Mouse (Mus musculus) kidney, adult 9 months (tissue): ENCODE data around the gene Tenm4.

ENCODE experiments used
- DNase-seq: peaks from one replicate; pipeline ENCODE4 v3.0.0; 2022

Gene Tenm4

GRCm38 (mm10) chr7:96204809-96205350, 33.8 kb downstream of the Tenm4 start:
- DNase-seq, result no peak

DNA sequence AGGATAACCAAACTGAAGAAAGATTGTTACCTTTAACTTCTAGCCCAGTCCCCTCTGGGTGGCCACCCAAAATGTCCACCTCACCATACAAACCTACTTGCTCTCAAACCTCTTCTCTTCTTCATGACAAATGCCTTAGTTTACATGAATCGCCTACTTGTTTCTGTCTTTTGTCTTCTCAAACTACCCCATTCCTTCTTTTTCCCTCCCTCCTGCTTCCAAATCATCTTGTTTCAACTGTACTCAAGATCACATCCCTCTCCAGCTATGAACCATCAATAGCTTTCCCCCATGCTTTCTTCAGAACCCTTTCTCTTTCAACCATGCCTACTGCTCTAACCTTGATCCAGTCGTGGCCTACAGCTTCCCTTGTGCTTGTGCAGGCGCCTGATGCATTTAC, 36.0 kb downstream of the Tenm4 start:
- DNase-seq, result no peak

DNA sequence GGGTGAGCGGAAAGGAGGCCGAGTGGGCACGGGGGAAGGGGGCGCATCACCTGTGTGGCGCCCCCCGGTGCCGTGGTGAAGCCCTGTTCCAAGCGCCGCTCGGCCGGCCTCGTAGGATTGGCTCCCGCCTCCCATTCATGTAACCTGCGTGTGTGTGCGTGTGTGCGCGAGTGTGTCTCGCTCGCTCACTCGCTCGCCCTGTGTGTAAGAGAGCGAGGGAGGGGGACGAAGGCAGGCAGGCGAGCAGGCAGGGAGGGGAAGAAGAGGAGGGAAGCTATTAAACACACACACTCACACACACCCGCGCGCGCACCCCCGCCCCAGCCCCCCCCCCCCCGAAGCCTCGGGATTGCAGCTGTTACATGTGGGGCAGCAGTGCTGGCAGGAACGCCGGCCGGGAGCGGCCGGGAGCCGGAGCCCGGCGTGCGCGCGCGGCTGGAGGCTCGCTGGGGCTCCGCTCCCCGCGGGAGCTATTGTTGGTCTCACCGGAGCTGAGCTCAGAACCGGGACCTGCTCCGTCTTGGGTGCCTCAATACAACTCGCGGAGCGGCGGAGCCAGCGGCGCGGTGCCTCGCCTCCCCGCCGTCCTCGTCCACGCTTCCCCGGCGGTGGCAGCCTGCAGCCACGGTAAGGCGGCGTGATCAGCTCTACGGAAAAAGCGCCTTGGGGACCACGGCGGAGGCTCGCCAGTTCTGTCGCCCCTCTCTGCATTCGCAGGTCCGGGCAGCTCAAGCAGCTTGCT, 38.9 kb downstream of the Tenm4 start:
- DNase-seq, result peak; percentile 31

DNA sequence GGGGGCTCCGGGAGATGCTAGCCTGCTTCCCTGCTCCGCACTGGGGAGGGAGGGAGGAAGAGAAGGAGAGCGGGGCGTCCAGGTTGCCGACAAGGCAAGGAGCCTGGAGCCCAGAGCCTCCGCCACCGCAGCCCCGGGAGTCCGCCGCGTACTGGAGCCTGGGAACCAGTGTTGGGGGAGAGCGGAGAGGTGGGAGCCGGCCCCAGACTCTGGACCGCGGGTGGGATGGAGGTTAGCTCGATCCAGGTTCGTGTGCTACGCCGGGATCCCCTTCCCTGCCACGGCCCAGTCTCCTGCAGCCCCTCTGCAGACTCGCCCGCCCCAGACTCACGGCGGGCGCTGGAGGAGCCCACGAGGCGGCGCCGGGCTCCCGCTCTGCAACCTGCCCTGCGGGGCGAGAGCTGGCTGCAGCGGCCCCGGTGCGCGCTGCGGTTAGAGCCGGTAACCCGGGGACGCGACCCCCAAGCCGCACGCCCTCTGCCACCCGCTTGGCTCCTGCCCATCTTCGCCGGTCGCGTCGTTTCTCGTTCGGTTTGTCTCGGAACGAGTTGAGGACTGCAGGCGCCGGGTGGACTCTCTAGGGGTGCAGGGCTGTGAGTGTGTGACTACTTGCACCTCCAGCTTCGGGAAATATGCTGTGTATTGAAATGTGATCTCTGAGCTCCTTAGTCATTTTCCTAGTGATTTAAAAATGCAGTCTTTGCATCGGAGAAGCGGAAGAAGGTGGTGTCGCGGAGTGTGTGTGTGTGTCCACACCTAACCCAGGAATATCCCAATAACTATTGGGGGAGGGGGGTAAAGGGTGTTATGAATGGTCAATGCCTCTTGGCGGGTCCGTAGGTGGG, 39.7 kb downstream of the Tenm4 start:
- DNase-seq, result peak; percentile 15

- DNase-seq, result no peak
Measured at GRCm38 (mm10) chr7:96211618-96212021, 40.6 kb downstream of the Tenm4 start.

- DNase-seq, result no peak
Measured at GRCm38 (mm10) chr7:96212224-96212591, 41.2 kb downstream of the Tenm4 start.

GRCm38 (mm10) chr7:96212592-96213541, 41.8 kb downstream of the Tenm4 start:
- DNase-seq, result peak; percentile 33

DNA sequence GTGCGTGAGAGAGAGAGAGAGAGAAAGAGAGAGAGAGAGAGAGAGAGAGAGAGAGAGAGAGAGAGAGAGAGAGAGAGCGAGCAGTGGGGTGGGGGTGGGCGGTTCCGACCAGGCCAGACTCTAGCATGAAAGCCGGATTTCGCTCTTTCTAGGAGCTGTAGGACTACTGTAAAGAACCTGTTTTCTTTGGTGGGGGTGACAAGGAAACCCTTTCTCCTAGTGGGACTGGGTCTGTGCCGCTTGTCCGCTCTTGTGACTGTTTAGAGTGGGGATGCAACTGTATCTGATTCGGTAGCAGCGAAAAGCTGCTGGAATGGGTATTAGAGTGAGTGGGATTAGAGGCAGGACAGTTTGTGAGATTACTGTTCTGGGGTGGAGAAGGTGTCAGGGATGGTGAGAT, 42.7 kb downstream of the Tenm4 start:
- DNase-seq, result no peak

DNA sequence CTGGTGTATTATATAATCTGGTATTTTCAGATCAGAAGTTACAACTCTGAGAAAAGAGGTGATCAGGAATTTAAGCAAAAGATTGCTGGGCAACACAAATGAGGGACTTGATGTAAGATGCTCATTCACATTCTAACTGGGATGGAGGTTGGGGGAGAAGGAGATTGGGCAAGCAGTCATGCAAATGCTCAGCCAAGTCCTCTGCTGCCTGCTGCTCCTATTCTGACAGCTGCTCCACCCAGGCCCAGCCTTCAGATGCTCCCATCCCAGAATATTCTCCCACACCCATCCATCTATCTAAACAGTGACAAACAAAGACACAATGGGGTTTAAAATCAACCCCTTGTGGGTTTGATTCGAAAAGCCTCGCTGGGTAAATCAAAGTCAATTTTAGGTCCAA, 43.8 kb downstream of the Tenm4 start:
- DNase-seq, result no peak

GRCm38 (mm10) chr7:96215894-96216509, 45.0 kb downstream of the Tenm4 start:
- no peak for DNase-seq

DNA sequence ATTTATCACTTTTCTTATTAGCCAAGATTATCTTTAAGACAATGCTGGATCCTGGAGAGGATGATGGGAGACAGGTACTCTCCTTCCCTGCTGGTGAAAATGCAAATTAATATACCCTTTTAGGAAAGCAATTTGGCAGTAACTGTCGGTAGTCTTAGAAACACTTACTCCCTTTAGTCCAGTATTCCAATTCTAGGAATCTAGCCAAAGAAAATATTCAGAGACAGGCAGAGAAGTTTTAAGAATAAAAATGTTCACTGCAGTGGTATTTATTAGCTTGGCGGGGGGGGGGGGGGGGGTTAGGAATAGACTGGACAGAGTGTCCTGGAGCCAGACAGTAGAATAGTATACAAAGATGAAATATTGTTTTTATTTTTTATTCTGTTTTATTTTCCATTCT, 48.3 kb downstream of the Tenm4 start:
- no peak for DNase-seq

- DNase-seq, result no peak
Measured at GRCm38 (mm10) chr7:96220647-96221046, 49.6 kb downstream of the Tenm4 start.

DNA sequence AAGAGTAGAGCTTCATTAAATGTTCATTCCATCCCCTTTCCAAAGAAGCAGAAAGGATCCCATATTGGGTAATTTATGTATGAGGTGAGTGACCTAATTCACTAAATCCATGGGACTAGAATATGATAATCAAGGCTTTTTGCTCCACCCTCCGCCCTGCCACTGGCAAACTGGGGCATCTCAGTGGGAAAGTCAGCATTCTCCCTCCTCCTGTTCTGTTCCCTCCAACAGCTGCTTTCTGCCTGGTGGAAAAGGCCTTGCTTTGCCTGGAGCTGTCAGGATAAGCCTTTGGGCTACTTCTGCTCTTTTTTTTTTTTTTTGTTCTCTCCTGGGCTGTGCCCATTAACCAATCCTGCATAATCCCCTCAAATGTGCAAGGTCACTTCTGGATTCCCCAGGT, 51.5 kb downstream of the Tenm4 start:
- DNase-seq, result no peak

DNA sequence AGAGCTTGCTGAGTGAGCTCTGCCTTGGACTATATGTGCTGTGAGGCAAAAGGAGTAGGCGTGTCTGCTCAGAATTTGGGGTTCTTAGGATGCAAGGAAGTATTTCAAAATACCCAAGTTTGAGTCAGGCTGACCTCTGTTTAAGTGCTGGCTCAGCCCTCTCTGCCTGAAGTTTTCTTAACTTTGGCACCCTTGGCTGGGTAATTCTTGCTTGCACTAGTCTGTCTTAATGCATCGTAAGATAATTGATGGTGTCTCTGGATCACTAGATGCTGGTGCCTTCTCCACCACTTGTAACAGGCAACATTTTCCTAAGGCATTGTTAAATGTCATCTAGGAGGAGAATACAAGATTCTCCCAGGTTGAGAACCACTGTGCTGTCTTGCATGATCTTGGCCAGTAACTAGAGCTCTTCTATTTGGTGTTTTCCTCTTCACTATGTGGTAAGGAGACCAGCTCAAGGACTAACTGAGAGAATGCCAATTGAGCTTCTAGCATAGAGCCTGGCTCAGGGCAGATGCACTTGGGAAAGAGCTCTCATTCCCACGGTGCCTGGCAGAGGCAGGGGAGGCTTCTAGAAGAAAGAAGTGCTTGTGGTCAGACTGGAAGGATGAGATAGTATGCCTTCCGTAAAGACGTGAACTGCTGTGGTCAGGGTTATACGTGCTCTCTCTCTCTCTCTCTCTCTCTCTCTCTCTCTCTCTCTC, 57.7 kb downstream of the Tenm4 start:
- DNase-seq, result no peak

DNA sequence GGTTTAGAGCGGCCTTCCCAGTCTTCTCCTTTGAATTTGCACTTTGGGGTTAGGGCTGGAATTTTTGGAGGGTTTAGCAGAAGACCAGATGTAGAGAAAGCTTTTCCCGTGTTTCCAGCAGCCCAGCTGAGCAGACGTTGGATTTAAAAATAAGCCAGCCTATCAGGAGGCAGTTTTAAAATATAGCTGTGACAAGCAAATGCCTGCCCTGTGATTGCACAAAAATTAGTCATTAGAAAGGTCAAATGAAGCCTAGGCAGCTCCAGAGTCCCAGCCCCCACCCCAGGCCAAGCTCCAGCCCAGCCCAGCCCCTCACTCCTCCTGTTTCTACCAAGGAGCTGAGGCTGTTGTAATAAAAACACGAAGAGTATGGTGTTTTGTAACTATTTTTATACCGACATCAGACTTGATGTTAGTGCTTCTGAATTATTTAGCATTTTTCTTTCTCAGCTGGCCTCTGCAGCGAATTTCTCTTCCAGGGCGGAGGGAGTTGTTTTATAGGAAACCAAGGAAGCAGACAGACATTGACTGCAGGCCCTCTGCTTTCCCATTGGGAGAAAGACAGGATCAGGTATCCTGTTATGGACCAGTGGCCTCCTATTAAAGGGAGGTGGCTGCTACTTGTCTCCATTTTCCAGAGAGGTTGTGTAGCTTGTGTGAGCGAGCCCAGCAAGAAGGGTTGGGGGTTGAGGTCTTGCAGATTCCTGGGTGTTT, 59.1 kb downstream of the Tenm4 start:
- DNase-seq, result no peak

DNA sequence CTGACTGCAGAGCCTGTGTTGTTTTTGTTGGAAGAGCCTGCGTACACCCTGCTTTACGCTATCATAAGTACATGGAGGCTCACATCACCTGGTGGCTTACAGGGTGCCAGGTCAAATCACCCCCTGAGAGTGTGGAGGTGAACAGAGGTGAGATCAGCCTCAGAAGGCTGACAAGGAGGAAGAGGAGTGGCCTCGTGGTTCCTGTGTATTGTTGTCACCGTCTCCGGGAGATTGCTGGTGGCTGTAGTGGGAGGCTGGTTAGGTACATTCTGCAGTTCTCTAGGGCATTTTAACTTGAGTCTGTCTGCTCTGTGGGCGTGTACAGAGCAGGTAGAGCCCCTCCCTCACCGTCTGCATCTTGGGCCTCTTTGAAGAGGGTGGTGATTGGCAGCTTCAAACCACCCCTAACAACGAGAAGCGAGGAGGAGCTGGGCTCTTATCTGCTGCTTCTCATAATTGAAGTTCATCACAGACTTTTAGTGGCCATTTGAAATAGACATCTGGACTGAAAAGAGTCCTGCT, 59.7 kb downstream of the Tenm4 start:
- no peak for DNase-seq

- DNase-seq, result no peak
Measured at GRCm38 (mm10) chr7:96235847-96236246, 64.8 kb downstream of the Tenm4 start.

GRCm38 (mm10) chr7:96240661-96241060, 69.6 kb downstream of the Tenm4 start:
- no peak for DNase-seq

DNA sequence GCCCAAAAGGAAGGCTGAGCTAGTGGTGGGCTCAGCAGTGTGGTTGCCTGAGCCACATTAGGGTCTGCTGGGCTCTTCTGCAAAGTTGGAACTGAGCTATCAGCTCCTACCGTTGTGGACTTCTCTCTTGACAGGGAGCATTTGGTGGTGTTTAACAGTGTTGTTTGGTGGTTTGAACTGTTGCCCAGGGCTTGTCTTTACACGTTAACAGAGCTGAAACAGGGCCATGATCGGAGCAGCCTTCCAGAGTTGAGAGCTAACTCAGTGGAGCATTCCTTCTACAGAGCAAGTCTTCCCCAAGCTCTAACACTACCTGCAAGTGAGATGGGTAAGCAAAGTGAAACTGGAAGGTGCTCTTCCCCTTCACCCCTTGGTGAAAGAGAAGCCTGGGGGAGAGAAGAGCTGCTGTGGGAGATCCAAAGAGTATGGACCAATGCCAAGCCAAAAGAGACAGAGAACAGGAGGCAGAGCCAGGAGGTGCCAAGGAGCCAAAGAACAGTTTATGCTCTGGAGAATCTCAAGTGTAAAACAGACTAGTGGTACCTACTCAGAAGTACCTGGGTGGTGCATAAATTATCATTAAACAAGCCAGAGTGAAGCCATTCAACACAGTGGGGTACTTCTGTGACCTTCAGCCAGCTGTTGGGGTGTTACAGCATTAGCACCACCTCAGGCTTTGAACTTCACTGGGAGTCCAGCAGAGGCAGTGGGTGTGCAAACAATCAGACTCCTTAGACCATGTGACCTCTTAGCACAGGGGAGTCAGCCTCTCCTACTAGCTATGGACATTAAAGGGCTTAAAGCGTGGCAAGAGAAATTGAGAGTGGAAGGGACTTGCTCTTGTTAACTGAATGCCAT, 71.5 kb downstream of the Tenm4 start:
- DNase-seq, result peak; percentile 69

DNA sequence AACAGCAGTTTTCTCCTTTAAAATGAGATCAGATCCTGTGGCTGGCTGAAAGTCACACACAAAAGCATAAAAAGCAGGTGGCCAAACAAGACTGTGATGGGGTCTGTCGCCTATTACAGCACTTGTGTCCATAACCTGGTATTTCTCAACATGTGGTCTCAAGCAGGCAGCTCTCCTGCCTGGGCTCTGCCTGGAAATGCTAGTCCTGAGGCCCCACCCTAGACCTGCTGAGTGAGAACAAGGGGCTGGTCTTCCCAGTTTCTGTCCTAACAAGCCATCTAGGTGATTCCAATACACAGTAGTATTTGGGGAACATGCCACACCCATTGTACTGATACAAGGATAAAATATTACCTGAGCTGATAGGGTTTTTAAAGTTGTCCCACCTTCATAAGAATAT, 73.8 kb downstream of the Tenm4 start:
- no peak for DNase-seq
